Mouse (Mus musculus) liver, embryonic 13.5 days (tissue): ENCODE measurements around the gene She. TPM values are rescaled to one million over a fixed set of nuclear protein-coding genes. Genes with fewer than 3 reads are reported as not detected.

Experiments used
- ATAC-seq: fragments of 200-750 bp; cut with Nextera tagmentation; 2 replicates; pipeline ENCODE4 v1.8.0; 2017; ENCODE audit warnings: low read depth, mild to moderate bottlenecking, moderate number of reproducible peaks, moderate library complexity
- DNase-seq: peaks from one replicate; pipeline ENCODE4 v3.0.0; 2022
- H3K27ac ChIP-seq: fragments of 300-500 bp; sonication (generic); 2 replicates; pipeline ENCODE4 v1.5.1; 2015; ENCODE audit warnings: moderate library complexity, mild to moderate bottlenecking, inconsistent platforms
- H3K27me3 ChIP-seq: fragments of 300-500 bp; sonication (generic); 2 replicates; pipeline ENCODE4 v1.6.1; 2015; ENCODE audit warnings: mild to moderate bottlenecking, inconsistent platforms
- H3K36me3 ChIP-seq: fragments of 300-500 bp; sonication (generic); 2 replicates; pipeline ENCODE4 v1.6.1; 2015; ENCODE audit warnings: mild to moderate bottlenecking, inconsistent platforms
- H3K4me1 ChIP-seq: fragments of 300-500 bp; sonication (generic); replicated peaks from 2 replicates; pipeline ENCODE4 v1.6.1; 2015; ENCODE audit warnings: inconsistent platforms
- H3K4me2 ChIP-seq: fragments of 300-500 bp; sonication (generic); 2 replicates; pipeline ENCODE4 v1.6.1; 2015; ENCODE audit warnings: inconsistent platforms, mild to moderate bottlenecking, moderate library complexity
- H3K4me3 ChIP-seq: fragments of 300-500 bp; sonication (generic); replicated peaks from 2 replicates; pipeline ENCODE4 v1.5.1; 2015; ENCODE audit warnings: mild to moderate bottlenecking, inconsistent platforms
- H3K9ac ChIP-seq: fragments of 300-500 bp; sonication (generic); 2 replicates; pipeline ENCODE4 v1.6.1; 2015; ENCODE audit warnings: mild to moderate bottlenecking, inconsistent platforms
- H3K9me3 ChIP-seq: fragments of 300-500 bp; sonication (generic); replicated peaks from 2 replicates; pipeline ENCODE4 v1.6.1; 2016; ENCODE audit warnings: inconsistent platforms
- WGBS: fragments of 180-500 bp; shearing (Covaris S2); methylation state at CpG from one replicate; pipeline ENCODE4 v1.1.7; 2015; ENCODE audit not compliant: insufficient replicate concordance; 5-methylcytosine and 5-hydroxymethylcytosine counted together
- polyA plus RNA-seq: library from polyadenylated mRNA; unstranded; fragments of >200 nt; fragmentation: Nextera tagmentation; extraction: Ambion mirVana; gene quantifications from 2 replicates; pipeline ENCODE4 v1.2.1, GENCODE M21; 2015

The She gene
- polyA plus RNA-seq, 1 experiment from 2014 or later = 1.0 TPM

GRCm38 (mm10) chr3:89883582-89884041 is 52.4 kb downstream of the She start:
- Histone ChIP-seq H3K27ac (peak overlapping the region; percentile 72), H3K9ac (peak overlapping the region; percentile 51), H3K4me2 (peak overlapping the region; percentile 25; the same call in 1 of the 2 replicates), H3K36me3 (no peaks in the 10 kb centered on the region), H3K9me3 (no peaks in the 10 kb centered on the region), H3K27me3 (no peaks in the 10 kb centered on the region), H3K4me1 (peaks cover 79% of the 10 kb centered on the region), H3K4me3 (no peak overlapping the region)
- 33% methylated on average over 4 of the region's 4 CpGs for WGBS
- ATAC-seq (peak; percentile 54), DNase-seq (no peak)

DNA sequence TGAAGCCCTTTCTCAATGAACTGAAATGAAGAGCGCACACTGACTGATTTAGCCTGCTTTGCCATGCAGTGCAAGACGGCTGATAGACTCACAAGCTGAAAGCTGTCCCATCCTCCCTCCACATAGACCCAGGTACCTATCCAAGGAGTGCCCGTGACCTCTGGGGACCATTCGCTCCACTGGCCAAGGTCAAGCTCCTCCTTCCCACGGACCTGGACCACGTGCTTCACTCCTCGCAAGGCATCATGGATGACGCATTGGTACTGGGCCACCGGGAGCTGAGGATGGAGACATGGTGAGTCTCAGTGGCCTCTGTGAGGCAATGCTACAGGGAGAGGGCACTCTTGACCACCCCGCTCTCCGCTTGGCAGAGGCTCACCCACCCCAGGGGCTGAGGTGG is 54.6 kb downstream of the She start:
- H3K4me1 ChIP-seq = peaks cover 59% of the 10 kb centered on the region
- H3K4me3 ChIP-seq = no peak overlapping the region
- no peaks in the 10 kb centered on the region for H3K9me3 ChIP-seq
- WGBS = 87% methylated on average over 11 of the region's 11 CpGs
- no peaks in the 10 kb centered on the region for H3K27me3 ChIP-seq
- no peaks in the 10 kb centered on the region for H3K36me3 ChIP-seq
- no peak overlapping the region for H3K9ac ChIP-seq
- no peak overlapping the region for H3K4me2 ChIP-seq
- no peak overlapping the region for H3K27ac ChIP-seq
- ATAC-seq (no peak), DNase-seq (no peak)

DNA sequence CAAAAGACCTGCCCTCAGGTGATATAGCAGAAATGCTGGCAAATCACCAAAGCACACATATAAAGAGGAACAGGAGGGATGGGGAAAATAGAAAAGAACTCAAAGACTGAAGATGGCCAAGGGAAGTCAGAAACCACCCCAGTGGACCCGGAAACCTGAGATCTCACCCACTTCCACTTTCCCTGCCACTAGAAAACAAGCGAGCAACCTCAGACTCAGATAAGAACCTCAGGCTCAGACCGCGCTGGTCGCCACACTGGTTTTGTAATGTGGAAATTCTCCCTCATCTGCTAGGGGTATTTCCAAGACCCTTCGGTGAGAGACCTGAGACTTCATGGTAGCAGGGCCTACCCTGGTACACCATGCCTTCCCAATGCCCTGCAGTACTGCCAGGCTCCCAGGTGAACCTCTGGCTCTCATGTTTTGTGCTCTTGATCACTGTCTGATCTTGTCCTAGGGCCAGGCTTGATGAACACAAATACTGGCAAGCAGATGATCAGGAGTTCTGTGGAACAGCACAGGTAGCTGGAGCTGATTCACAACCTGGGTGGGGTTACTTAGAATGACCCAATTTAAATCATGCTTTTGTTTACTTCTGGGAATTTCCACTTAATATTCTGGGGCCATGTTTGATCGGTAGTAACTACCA is 56.5 kb downstream of the She start:
- Histone ChIP-seq H3K27ac (no peak overlapping the region), H3K36me3 (no peaks in the 10 kb centered on the region), H3K4me2 (no peak overlapping the region), H3K27me3 (no peaks in the 10 kb centered on the region), H3K4me1 (peaks cover 49% of the 10 kb centered on the region), H3K9ac (peak overlapping the region; percentile 9; the same call in 1 of the 2 replicates), H3K4me3 (no peak overlapping the region), H3K9me3 (no peaks in the 10 kb centered on the region)
- WGBS = 36% methylated on average over 7 of the region's 7 CpGs
- DNase-seq (no peak), ATAC-seq (no peak)

DNA sequence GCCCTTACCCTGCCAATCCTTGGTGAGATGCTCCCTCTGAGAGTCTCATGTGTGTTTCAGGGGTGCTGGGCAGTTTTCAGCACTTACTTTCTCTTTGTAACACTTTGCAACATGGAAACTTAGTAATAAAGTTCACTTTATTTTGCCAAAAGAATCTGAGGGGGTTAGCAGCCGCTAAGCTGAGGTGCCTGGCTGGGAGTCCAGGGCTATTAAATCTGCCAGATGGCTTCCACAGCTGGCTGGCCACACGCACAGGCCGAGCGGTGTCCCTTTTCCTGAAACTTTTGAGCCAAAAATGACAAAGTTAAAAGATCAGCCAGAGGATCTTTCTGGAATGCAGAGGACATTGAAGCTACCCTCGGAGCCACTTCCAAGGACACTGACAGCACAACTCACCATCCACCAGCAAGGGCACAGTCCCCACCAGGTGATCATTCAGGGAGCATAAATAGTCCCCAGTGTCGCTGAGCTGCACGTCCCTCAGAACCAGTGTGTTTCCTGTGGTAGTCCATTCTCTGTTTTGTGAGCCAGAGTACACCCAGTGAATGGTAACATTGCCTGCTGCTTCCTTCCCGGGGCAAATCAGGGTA is 58.8 kb downstream of the She start:
- H3K27me3 ChIP-seq = no peaks in the 10 kb centered on the region

DNA sequence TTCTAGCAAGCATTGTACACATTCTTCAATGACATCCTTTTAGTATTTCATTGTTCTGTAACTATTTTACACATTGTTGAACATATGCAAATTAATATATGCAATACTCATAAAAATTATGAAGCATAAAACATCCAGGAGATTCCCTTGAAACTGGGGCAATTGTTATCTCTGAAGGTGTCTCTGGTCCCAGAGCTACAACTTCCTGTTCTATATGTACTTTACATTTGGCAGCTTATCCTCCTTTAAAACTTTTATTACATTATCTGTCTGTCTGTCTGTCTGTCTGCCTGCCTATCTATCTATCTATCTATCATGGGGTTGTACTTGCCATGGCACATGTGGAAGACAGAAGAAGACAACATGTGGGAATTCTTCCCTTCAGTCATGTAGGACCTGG is 60.5 kb downstream of the She start:
- Histone ChIP-seq H3K4me2 (no peak overlapping the region), H3K9ac (no peak overlapping the region), H3K27me3 (0 out of 2 replicates have a peak, but pooled peaks cover 2% of the 10 kb centered on the region), H3K4me1 (peaks cover 26% of the 10 kb centered on the region), H3K27ac (no peak overlapping the region), H3K4me3 (no peak overlapping the region), H3K9me3 (no peaks in the 10 kb centered on the region), H3K36me3 (no peaks in the 10 kb centered on the region)
- no peak for ATAC-seq
- DNase-seq = no peak

More for the DNA sequence above, 58.8 kb downstream of the She start:
- H3K9me3 ChIP-seq = no peaks in the 10 kb centered on the region
- H3K27ac ChIP-seq = no peak overlapping the region
- H3K4me2 ChIP-seq = no peak overlapping the region
- DNase-seq = no peak
- ATAC-seq = no peak
- no peak overlapping the region for H3K9ac ChIP-seq
- no peaks in the 10 kb centered on the region for H3K36me3 ChIP-seq
- no peak overlapping the region for H3K4me3 ChIP-seq
- peaks cover 36% of the 10 kb centered on the region for H3K4me1 ChIP-seq
- 70% methylated on average over 8 of the region's 8 CpGs for WGBS

- H3K9ac ChIP-seq = no peak overlapping the region
- H3K4me3 ChIP-seq = no peak overlapping the region
- peaks cover 6% of the 10 kb centered on the region; the same call in 1 of the 2 replicates for H3K27me3 ChIP-seq
- 0 out of 2 replicates have a peak, but pooled peaks have one; percentile 31 for ATAC-seq
- WGBS = 74% methylated on average over 5 of the region's 5 CpGs
- DNase-seq = no peak
- H3K4me1 ChIP-seq = peaks cover 17% of the 10 kb centered on the region
- H3K4me2 ChIP-seq = no peak overlapping the region
- no peaks in the 10 kb centered on the region for H3K36me3 ChIP-seq
- no peaks in the 10 kb centered on the region for H3K9me3 ChIP-seq
- no peak overlapping the region for H3K27ac ChIP-seq
Measured at GRCm38 (mm10) chr3:89892517-89893106, 61.4 kb downstream of the She start.

GRCm38 (mm10) chr3:89896571-89896970 is 65.4 kb downstream of the She start:
- Histone ChIP-seq H3K4me3 (no peak overlapping the region), H3K9ac (no peak overlapping the region), H3K4me2 (no peak overlapping the region), H3K27ac (no peak overlapping the region), H3K9me3 (no peaks in the 10 kb centered on the region), H3K27me3 (peaks cover 6% of the 10 kb centered on the region), H3K4me1 (peaks cover 25% of the 10 kb centered on the region), H3K36me3 (no peaks in the 10 kb centered on the region)
- WGBS = 31% methylated on average over 5 of the region's 5 CpGs
- DNase-seq (no peak), ATAC-seq (no peak)

GRCm38 (mm10) chr3:89897204-89897796 is 66.1 kb downstream of the She start:
- H3K27ac ChIP-seq = no peak overlapping the region
- H3K4me3 ChIP-seq = no peak overlapping the region
- H3K27me3 ChIP-seq = peaks cover 6% of the 10 kb centered on the region
- no peak overlapping the region for H3K9ac ChIP-seq
- H3K4me2 ChIP-seq = no peak overlapping the region
- no peaks in the 10 kb centered on the region for H3K36me3 ChIP-seq
- no peaks in the 10 kb centered on the region for H3K9me3 ChIP-seq
- 71% methylated on average over 8 of the region's 8 CpGs for WGBS
- DNase-seq (no peak), ATAC-seq (no peak)
- peaks cover 32% of the 10 kb centered on the region for H3K4me1 ChIP-seq

DNA sequence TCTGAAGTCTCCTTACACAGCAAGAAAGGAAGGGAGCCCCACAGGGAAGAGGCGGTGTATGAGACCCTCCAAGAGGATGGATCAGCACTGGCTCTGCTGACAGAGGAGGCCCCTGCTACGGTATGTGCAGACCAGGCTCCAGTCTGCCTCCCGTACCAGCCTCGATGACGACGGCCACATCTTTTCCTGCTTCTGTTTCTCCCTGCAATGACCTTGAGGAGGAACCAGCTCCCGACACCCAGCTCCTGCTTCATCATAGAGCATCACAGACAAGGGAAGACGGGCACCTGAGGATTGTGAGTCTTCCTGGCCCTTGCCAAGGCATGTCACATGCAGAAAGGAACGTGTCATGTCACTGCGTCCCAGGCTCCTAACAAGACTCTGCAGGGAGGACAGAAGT is 66.8 kb downstream of the She start:
- H3K9ac ChIP-seq = no peak overlapping the region
- no peak overlapping the region for H3K4me2 ChIP-seq
- no peak overlapping the region for H3K4me3 ChIP-seq
- H3K36me3 ChIP-seq = no peaks in the 10 kb centered on the region
- no peak for DNase-seq
- 70% methylated on average over 10 of the region's 10 CpGs for WGBS
- H3K4me1 ChIP-seq = peaks cover 29% of the 10 kb centered on the region
- no peak for ATAC-seq
- peaks cover 6% of the 10 kb centered on the region for H3K27me3 ChIP-seq
- no peak overlapping the region for H3K27ac ChIP-seq
- H3K9me3 ChIP-seq = no peaks in the 10 kb centered on the region

DNA sequence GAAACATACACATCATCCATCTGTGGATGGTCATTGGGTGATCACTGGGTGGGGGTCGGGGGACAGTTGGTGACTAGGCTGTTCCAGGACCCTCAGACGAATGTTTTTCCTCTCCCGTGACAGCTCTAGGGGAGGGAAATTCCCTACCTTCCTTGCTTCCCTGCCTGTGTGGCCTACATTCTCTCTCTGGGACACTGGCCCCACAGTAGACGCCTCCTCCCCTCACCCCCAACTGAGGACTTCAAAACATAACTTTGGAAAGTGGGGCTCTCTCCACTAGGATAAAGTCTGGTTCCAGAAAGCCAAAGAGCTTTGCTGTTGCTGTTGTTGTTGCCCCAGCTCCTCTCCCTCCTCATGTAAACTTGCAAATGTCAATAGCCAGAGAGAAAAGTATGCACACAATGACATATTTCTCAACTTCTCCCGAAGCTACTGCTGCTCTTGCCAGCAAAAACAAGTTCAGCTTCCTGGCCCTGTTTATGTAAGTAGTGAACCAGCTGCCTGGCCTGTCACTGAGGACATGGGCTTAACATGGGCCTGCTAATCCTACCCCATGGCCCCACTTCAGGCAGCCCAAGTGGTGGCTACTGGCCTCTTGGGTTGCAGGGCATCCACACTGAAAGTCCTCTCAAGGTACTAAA is 67.8 kb downstream of the She start:
- Histone ChIP-seq H3K4me2 (no peak overlapping the region), H3K4me3 (no peak overlapping the region), H3K4me1 (peaks cover 31% of the 10 kb centered on the region), H3K27ac (no peak overlapping the region), H3K9ac (no peak overlapping the region), H3K36me3 (no peaks in the 10 kb centered on the region), H3K27me3 (peaks cover 6% of the 10 kb centered on the region), H3K9me3 (no peaks in the 10 kb centered on the region)
- no peak for DNase-seq
- WGBS = 62% methylated on average over 5 of the region's 5 CpGs
- ATAC-seq = no peak

DNA sequence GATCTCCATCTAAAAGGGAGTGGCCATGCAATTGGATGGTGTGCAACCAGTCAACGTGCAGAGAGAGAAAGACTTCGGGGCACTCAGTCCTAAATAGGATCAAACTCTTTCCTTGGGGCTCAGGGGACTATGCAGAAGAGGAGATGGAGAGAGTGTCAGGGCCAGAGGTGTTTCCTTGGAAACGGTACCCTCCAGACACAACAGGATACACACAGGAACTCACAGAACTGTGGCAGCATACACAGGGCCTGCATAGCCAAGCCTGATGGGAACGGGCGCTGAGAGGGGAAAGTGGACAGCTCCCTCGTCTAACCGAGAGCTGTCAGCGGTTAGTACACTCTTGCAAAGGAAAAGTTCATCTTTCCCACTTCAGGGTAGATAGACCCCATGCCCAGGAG is 68.3 kb downstream of the She start:
- Histone ChIP-seq H3K36me3 (no peaks in the 10 kb centered on the region), H3K4me3 (no peak overlapping the region), H3K27ac (no peak overlapping the region), H3K4me2 (no peak overlapping the region), H3K9ac (no peak overlapping the region), H3K4me1 (peaks cover 31% of the 10 kb centered on the region), H3K9me3 (no peaks in the 10 kb centered on the region), H3K27me3 (peaks cover 6% of the 10 kb centered on the region)
- ATAC-seq (no peak), DNase-seq (no peak)
- WGBS = 60% methylated on average over 8 of the region's 8 CpGs
